Mouse (Mus musculus): ENCODE results near the gene Isg20. TPM values are rescaled to one million over a fixed set of nuclear protein-coding genes. Genes with fewer than 3 reads are reported as not detected.

The Isg20 gene
- polyA plus RNA-seq, 1 experiment from 2014 or later = 0.49 TPM

DNA sequence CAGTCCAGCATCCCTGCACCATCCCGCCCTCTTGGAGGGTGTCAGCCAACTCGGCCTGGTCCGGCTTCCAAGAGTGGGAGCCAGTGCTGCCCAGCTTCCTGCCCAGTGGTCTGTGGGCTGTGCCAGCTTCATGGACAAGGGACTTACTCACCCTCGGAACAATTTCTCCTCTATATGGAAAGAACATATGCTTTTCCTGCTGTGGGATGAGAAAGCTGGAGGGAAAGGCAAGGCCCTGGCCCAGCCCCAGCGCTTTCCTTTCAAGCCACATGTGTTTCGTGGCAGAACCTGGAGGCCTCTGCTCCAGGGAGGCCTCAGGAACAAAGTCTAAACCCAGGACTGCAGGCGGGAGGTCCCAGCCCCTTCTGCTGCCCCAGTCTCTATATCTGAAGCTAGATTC, 12.5 kb downstream of the Isg20 start:
- Histone ChIP-seq H3K9me3 (no peaks in the 10 kb centered on the region), H3K4me3 (no peak overlapping the region), H3K4me1 (peaks cover 13% of the 10 kb centered on the region), H3K27ac (peak overlapping the region; percentile 70), H3K9ac (no peak overlapping the region), H3K4me2 (no peak overlapping the region), H3K36me3 (no peaks in the 10 kb centered on the region), H3K27me3 (no peaks in the 10 kb centered on the region; the same call in 1 of the 2 replicates)
- WGBS = 63% methylated on average over 7 of the region's 7 CpGs
- no peak for ATAC-seq (ENCODE audit: insufficient number of reproducible peaks, insufficient read depth, low FRiP score, low TSS enrichment, low read depth)

DNA sequence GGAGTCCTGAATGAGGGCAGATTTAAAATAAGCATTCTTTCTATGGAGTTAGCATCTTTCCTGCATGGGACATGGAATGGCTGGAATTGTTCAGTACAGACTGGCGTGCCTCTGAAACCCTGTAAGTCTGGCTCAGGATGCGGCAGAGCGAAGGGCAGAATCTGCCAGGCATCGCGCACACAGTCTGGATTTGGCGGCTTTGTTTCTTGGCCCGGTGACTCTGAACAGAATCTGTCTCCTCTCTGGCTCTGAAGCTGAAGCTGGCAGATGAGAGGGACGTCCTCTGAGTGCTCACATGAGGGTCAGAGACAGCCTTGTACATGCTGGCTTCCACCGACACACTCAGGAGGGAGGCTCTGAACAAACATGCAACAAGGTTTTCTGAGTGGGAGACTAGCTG, 12.9 kb downstream of the Isg20 start:
- Histone ChIP-seq H3K9me3 (no peaks in the 10 kb centered on the region), H3K4me3 (no peak overlapping the region), H3K27ac (peak overlapping the region; percentile 70), H3K27me3 (no peaks in the 10 kb centered on the region; the same call in 1 of the 2 replicates), H3K9ac (no peak overlapping the region), H3K4me2 (no peak overlapping the region), H3K36me3 (no peaks in the 10 kb centered on the region), H3K4me1 (peaks cover 13% of the 10 kb centered on the region)
- 74% methylated on average over 9 of the region's 9 CpGs for WGBS
- ATAC-seq (ENCODE audit: insufficient number of reproducible peaks, insufficient read depth, low FRiP score, low TSS enrichment, low read depth) = no peak

DNA sequence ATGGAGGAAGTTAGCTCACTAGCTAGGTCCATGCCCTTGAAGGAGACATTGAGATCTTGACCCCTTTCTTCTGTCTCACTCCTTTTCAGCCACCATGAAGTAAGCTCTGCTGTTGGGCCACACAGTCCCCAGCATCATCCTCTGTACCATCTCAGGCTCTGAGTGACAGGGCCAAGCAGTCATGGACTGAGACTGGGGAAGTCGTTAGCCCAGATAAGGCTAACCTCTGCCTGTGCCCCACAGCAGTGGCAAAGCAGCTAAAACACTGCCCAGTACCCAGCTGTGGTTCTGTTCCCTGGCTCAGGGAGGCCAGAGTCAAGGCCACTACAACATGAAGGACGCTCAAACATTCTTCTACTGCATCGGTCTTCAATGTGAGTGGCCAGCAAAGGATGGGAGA, 14.0 kb downstream of the Isg20 start:
- no peak for ATAC-seq (ENCODE audit: insufficient number of reproducible peaks, insufficient read depth, low FRiP score, low TSS enrichment, low read depth)
- 80% methylated on average over 3 of the region's 3 CpGs for WGBS

DNA sequence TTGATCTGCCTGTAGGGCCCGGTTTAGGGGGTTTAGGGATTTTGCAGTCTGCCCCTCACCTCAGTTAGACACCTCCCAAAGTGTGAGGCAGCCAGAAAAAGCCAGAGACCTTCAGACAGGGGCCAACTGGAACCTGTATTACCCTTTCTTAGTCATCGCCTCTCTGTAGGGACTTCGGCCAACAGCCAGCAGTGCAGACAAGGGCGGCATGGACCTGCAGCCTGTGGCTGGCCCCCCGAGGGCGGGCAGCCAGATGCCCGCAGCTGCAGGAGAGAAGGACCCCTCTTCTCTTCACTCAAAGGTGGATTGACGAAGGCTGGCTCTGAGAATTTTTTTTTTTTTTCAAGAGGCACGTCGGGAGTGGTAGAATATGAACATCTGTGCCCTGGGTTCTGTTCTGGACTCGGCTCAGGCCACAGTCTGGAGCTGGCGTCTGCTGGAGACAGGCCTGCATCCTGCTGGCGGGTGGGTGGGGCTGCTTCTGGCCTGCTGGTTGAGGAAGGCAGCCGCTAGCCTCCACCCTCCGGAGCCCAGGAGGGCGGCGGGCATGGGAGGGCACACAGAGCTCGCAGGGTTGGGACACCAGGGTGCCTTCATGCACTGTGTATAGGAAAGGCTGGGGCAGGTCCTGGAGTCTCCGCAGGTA, 25.9 kb downstream of the Isg20 start:
- WGBS = 62% methylated on average over 19 of the region's 19 CpGs
- H3K27ac ChIP-seq = no peak overlapping the region
- ATAC-seq (ENCODE audit: insufficient number of reproducible peaks, insufficient read depth, low FRiP score, low TSS enrichment, low read depth) = no peak
- no peak overlapping the region for H3K9ac ChIP-seq
- H3K4me2 ChIP-seq = no peak overlapping the region
- no peaks in the 10 kb centered on the region for H3K36me3 ChIP-seq
- H3K27me3 ChIP-seq = no peaks in the 10 kb centered on the region
- H3K4me3 ChIP-seq = no peak overlapping the region
- no peaks in the 10 kb centered on the region for H3K9me3 ChIP-seq
- 0 out of 2 replicates have a peak, but pooled peaks cover 6% of the 10 kb centered on the region for H3K4me1 ChIP-seq

More for the DNA sequence above, 14.0 kb downstream of the Isg20 start:
- Histone ChIP-seq H3K27me3 (no peaks in the 10 kb centered on the region; the same call in 1 of the 2 replicates), H3K27ac (no peak overlapping the region), H3K4me3 (no peak overlapping the region), H3K36me3 (no peaks in the 10 kb centered on the region), H3K9ac (no peak overlapping the region), H3K4me2 (no peak overlapping the region), H3K4me1 (peaks cover 13% of the 10 kb centered on the region), H3K9me3 (no peaks in the 10 kb centered on the region)

DNA sequence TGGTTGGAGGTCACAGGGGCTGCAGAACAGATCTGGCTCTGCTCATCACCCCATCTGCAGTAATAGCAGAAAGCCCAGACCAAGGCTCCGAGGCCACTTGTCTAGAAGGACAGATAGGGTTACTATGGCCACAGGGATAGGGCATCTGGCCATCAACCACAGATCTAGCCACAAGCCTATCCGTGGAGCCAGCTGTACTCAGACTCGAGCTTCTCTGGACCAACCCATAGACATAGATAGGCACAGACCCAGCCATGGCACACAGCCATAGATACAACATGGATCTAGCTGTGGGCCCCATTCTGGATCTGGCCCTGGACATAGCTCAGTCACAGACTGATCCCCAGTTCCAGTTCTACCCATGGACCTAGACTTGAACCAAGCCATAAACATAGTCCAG, 27.7 kb downstream of the Isg20 start:
- Histone ChIP-seq H3K27me3 (no peaks in the 10 kb centered on the region), H3K27ac (no peak overlapping the region), H3K4me1 (0 out of 2 replicates have a peak, but pooled peaks cover 6% of the 10 kb centered on the region), H3K9me3 (no peaks in the 10 kb centered on the region), H3K36me3 (no peaks in the 10 kb centered on the region), H3K4me3 (no peak overlapping the region), H3K9ac (no peak overlapping the region), H3K4me2 (no peak overlapping the region)
- WGBS = 83% methylated on average over 3 of the region's 3 CpGs
- no peak for ATAC-seq (ENCODE audit: insufficient number of reproducible peaks, insufficient read depth, low FRiP score, low TSS enrichment, low read depth)

DNA sequence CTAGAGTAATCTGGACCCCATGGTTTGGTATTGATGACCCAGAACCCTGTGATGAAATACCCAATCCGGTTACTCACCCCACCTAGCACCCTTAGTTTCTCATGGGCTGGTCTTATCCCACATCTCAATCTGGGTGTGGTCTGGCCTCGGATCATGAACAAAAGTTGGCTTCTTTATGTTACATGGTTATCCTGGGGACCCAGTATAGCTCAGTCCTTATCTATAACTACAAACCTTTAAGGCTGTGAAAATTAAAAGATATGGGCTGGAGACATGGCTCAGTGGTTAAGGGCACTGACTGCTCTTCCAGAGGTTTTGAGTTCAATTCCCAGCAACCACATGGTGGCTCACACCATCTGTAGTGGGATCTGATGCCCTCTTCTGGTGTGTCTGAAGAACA, 29.3 kb downstream of the Isg20 start:
- Histone ChIP-seq H3K27me3 (peaks cover 2% of the 10 kb centered on the region; the same call in 1 of the 2 replicates), H3K4me3 (no peak overlapping the region), H3K36me3 (no peaks in the 10 kb centered on the region), H3K4me2 (no peak overlapping the region), H3K27ac (no peak overlapping the region), H3K9me3 (peaks cover 3% of the 10 kb centered on the region; the same call in 1 of the 2 replicates), H3K9ac (no peak overlapping the region), H3K4me1 (0 out of 2 replicates have a peak, but pooled peaks cover 6% of the 10 kb centered on the region)
- WGBS = 94% methylated on average over 2 of the region's 2 CpGs
- no peak for ATAC-seq (ENCODE audit: insufficient number of reproducible peaks, insufficient read depth, low FRiP score, low TSS enrichment, low read depth)

DNA sequence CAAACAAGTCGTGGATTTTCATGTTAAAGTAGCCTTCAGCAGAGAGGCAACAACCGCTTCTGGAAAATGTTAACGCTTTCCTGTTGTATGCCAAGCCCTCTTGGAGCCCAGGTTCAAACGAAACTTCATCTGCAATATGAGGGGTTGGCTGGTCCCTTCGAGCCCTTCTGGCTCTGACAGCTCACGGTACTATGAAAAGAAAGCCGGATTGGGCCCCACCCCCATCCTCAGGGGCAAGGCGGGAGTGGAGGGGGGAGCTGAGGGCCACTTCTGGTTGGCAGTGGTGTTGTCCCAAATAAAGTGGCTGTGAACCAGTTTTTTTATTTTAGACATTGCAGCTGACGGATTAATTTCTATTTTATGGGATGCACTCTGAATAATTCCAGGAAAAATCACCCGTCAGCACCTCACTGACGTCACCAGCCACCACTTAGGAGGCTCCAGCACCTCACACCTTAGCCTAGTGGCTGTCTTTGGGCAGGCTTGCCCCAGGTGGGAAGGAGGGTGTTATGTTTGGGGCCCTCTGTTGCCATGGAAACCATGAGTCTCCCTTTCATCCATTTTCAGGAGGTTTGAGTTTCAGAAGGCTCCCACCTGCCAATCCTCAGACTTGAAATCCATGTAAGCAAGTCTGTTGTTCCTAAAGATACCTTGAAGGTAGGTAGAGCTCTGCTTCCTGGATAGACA, 40.8 kb downstream of the Isg20 start:
- no peaks in the 10 kb centered on the region for H3K9me3 ChIP-seq
- no peaks in the 10 kb centered on the region for H3K27me3 ChIP-seq
- H3K9ac ChIP-seq = no peak overlapping the region
- H3K4me3 ChIP-seq = peak overlapping the region; percentile 7; the same call in 1 of the 2 replicates
- H3K36me3 ChIP-seq = no peaks in the 10 kb centered on the region
- peak overlapping the region; percentile 62; the same call in 1 of the 2 replicates for H3K27ac ChIP-seq
- peaks cover 37% of the 10 kb centered on the region for H3K4me1 ChIP-seq
- WGBS = 19% methylated on average over 11 of the region's 11 CpGs
- no peak for ATAC-seq (ENCODE audit: insufficient number of reproducible peaks, insufficient read depth, low FRiP score, low TSS enrichment, low read depth)
- H3K4me2 ChIP-seq = peak overlapping the region; percentile 44

DNA sequence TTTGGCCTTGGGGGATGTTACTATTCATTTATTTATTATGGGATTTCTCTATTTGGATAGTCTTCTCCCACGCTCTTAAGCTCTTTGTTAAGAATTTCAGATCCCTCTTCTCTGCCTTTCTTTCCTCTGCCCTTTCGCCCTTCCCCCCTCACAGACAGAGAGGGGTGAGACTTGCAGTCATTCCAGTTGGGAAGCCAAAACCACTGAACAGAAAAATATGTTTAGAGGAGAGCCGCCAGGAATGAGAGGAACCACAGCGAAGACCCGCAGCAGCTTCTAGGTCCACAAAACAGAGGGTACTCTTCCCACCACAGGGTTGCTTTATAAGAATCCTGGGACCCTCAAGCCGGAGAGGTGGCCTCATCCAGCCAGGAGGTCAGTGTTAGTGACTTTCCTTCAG, 41.4 kb downstream of the Isg20 start:
- Histone ChIP-seq H3K36me3 (no peaks in the 10 kb centered on the region), H3K27ac (peak overlapping the region; percentile 62), H3K4me3 (no peak overlapping the region), H3K27me3 (no peaks in the 10 kb centered on the region), H3K9me3 (no peaks in the 10 kb centered on the region), H3K4me2 (peak overlapping the region; percentile 5; the same call in 1 of the 2 replicates), H3K4me1 (peaks cover 32% of the 10 kb centered on the region), H3K9ac (no peak overlapping the region)
- 60% methylated on average over 6 of the region's 6 CpGs for WGBS
- ATAC-seq (ENCODE audit: insufficient number of reproducible peaks, insufficient read depth, low FRiP score, low TSS enrichment, low read depth) = no peak

DNA sequence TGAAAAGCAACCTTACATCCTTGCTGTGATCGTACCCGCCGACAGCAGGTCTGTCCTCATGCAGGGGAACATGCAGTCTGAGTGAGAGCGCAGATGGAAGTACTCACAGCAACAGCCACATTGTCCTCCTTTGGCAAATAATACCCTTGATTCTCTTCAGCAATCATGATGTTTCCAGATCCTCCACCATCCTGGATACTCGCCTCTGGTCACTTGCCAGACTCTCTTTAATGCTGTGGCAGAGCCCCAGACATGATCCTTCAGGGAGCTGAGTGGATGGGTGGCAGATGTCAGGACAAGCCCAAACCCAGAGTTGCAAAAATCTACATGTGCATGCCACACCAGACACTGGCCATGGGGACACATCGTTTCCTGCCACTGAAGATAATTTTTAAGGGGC, 41.9 kb downstream of the Isg20 start:
- H3K4me3 ChIP-seq = no peak overlapping the region
- H3K4me2 ChIP-seq = peak overlapping the region; percentile 5; the same call in 1 of the 2 replicates
- peaks cover 32% of the 10 kb centered on the region for H3K4me1 ChIP-seq
- no peak overlapping the region for H3K9ac ChIP-seq
- ATAC-seq (ENCODE audit: insufficient number of reproducible peaks, insufficient read depth, low FRiP score, low TSS enrichment, low read depth) = no peak
- H3K27ac ChIP-seq = peak overlapping the region; percentile 62
- H3K27me3 ChIP-seq = no peaks in the 10 kb centered on the region
- 82% methylated on average over 6 of the region's 6 CpGs for WGBS
- no peaks in the 10 kb centered on the region for H3K36me3 ChIP-seq
- H3K9me3 ChIP-seq = no peaks in the 10 kb centered on the region

DNA sequence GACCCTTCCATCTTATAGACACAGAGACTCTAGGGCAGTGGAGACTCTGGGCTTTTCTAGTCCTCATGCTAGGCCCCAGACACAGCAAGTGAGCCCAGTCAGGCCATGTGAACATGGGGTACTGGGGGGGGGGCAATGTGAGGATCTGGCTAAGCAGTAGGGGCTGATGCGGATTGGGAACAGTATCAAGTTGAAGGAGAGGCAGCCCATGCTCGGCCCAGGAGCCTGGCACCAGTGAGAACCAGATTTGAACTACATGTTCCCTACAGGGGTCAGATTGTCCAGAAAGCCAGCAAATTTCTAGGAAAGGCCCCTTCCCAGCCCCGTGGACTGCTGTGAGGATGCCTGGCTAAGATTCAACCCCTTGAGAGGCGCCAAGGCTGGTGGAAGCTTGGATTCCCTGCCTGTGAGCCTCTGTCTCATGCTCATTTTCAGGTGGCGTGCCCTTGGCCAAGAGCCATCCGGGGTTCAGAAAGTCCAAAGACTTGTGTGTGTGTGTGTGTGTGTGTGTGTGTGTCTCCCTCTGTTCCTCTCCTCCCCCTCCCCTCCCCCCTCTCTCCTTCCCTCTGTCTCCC, 45.4 kb downstream of the Isg20 start:
- Histone ChIP-seq H3K9me3 (no peaks in the 10 kb centered on the region), H3K4me2 (no peak overlapping the region), H3K4me1 (peaks cover 22% of the 10 kb centered on the region), H3K27me3 (no peaks in the 10 kb centered on the region), H3K27ac (no peak overlapping the region), H3K36me3 (no peaks in the 10 kb centered on the region), H3K4me3 (no peak overlapping the region), H3K9ac (no peak overlapping the region)
- WGBS = 66% methylated on average over 6 of the region's 6 CpGs
- ATAC-seq (ENCODE audit: insufficient number of reproducible peaks, insufficient read depth, low FRiP score, low TSS enrichment, low read depth) = no peak

DNA sequence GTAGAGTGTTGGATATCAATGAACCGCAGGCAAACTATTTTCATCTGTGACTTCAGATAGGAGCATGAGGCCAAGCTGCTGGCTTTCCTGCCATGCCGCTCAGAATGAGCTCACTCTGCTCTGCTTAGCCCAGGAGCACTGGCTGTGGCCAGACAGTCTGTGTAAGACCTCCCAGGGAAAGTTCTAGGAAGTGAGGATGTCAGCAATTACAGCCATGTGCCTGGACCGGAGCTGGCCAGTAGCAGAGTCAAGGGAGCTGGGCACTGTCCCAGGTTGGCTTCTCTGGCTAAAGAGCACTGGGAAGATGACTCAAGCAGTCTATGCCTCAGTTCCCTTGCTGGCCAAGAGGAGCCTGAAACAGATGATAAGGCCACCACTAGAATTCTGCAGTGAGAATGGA, 50.7 kb downstream of the Isg20 start:
- H3K36me3 ChIP-seq = no peaks in the 10 kb centered on the region
- no peak overlapping the region for H3K9ac ChIP-seq
- no peak overlapping the region for H3K27ac ChIP-seq
- no peaks in the 10 kb centered on the region for H3K9me3 ChIP-seq
- H3K4me2 ChIP-seq = no peak overlapping the region
- no peaks in the 10 kb centered on the region; the same call in 1 of the 2 replicates for H3K27me3 ChIP-seq
- H3K4me3 ChIP-seq = no peak overlapping the region
- 74% methylated on average over 3 of the region's 3 CpGs for WGBS
- ATAC-seq (ENCODE audit: insufficient number of reproducible peaks, insufficient read depth, low FRiP score, low TSS enrichment, low read depth) = no peak
- no peaks in the 10 kb centered on the region for H3K4me1 ChIP-seq
